Mouse (Mus musculus) lung, embryonic 16.5 days (tissue): ENCODE measurements around the gene Zfp428. TPM values are rescaled to one million over a fixed set of nuclear protein-coding genes. Genes with fewer than 3 reads are reported as not detected.

Experiments used
- ATAC-seq: fragments of 200-750 bp; cut with Nextera tagmentation; 2 replicates; pipeline ENCODE4 v1.8.0; 2017; ENCODE audit warnings: low read depth, mild to moderate bottlenecking, moderate library complexity
- H3K27ac ChIP-seq: fragments of 300-500 bp; sonication (generic); 2 replicates; pipeline ENCODE4 v1.5.1; 2014; ENCODE audit warnings: mild to moderate bottlenecking, control low read depth, low read length
- H3K27me3 ChIP-seq: fragments of 300-500 bp; sonication (generic); 2 replicates; pipeline ENCODE4 v1.6.1; 2014; ENCODE audit warnings: low read depth, low read length, mixed read lengths; ENCODE audit not compliant: control insufficient read depth, insufficient read depth
- H3K36me3 ChIP-seq: fragments of 300-500 bp; sonication (generic); 2 replicates; pipeline ENCODE4 v1.6.1; 2014; ENCODE audit warnings: low read length; ENCODE audit not compliant: control insufficient read depth, insufficient read depth
- H3K4me1 ChIP-seq: fragments of 300-500 bp; sonication (generic); replicated peaks from 2 replicates; pipeline ENCODE4 v1.6.1; 2014; ENCODE audit warnings: low read length, mixed read lengths; ENCODE audit not compliant: control insufficient read depth, insufficient read depth
- H3K4me2 ChIP-seq: fragments of 300-500 bp; sonication (generic); 2 replicates; pipeline ENCODE4 v1.6.1; 2014; ENCODE audit warnings: low read depth, low read length, control low read depth
- H3K4me3 ChIP-seq: fragments of 300-500 bp; sonication (generic); 2 replicates; pipeline ENCODE4 v1.5.1; 2014; ENCODE audit warnings: mild to moderate bottlenecking, low read length, control low read depth
- H3K9ac ChIP-seq: fragments of 300-500 bp; sonication (generic); 2 replicates; pipeline ENCODE4 v1.6.1; 2014; ENCODE audit warnings: low read length, control low read depth
- H3K9me3 ChIP-seq: fragments of 300-500 bp; sonication (generic); 2 replicates; pipeline ENCODE4 v1.6.1; 2016; ENCODE audit warnings: low read length; ENCODE audit not compliant: control insufficient read depth
- WGBS: fragments of 180-500 bp; shearing (Covaris S2); extraction: QIAGEN DNeasy Blood & Tissue Kit; methylation state at CpG from one replicate; pipeline ENCODE4 v1.1.7; 2014; 5-methylcytosine and 5-hydroxymethylcytosine counted together
- polyA plus RNA-seq: library from polyadenylated mRNA; unstranded; fragments of >200 nt; fragmentation: Nextera tagmentation; extraction: Ambion mirVana; gene quantifications from 2 replicates; pipeline ENCODE4 v1.2.1, GENCODE M21; 2015

Gene Zfp428
- polyA plus RNA-seq, 1 experiment from 2014 or later = 31.8 TPM

GRCm38 (mm10) chr7:24487403-24487802 lies 19.4 kb upstream of the Zfp428 start:
- ATAC-seq = no peak
- WGBS = 24% methylated on average over 3 of the region's 3 CpGs

GRCm38 (mm10) chr7:24488303-24488702 lies 18.5 kb upstream of the Zfp428 start:
- H3K4me3 ChIP-seq = no peak overlapping the region
- WGBS = 79% methylated on average over 8 of the region's 8 CpGs
- no peak for ATAC-seq
- H3K9me3 ChIP-seq = no peaks in the 10 kb centered on the region
- no peaks in the 10 kb centered on the region for H3K4me1 ChIP-seq
- H3K27me3 ChIP-seq = peaks cover 3% of the 10 kb centered on the region; the same call in 1 of the 2 replicates
- no peak overlapping the region for H3K27ac ChIP-seq
- H3K36me3 ChIP-seq = no peaks in the 10 kb centered on the region
- H3K9ac ChIP-seq = no peak overlapping the region
- H3K4me2 ChIP-seq = no peak overlapping the region

More at GRCm38 (mm10) chr7:24487403-24487802, 19.4 kb upstream of the Zfp428 start:
- peaks cover 7% of the 10 kb centered on the region for H3K27me3 ChIP-seq
- no peak overlapping the region for H3K9ac ChIP-seq
- H3K4me1 ChIP-seq = no peaks in the 10 kb centered on the region
- H3K4me3 ChIP-seq = no peak overlapping the region
- no peak overlapping the region for H3K4me2 ChIP-seq
- H3K27ac ChIP-seq = no peak overlapping the region
- no peaks in the 10 kb centered on the region for H3K36me3 ChIP-seq
- H3K9me3 ChIP-seq = no peaks in the 10 kb centered on the region

DNA sequence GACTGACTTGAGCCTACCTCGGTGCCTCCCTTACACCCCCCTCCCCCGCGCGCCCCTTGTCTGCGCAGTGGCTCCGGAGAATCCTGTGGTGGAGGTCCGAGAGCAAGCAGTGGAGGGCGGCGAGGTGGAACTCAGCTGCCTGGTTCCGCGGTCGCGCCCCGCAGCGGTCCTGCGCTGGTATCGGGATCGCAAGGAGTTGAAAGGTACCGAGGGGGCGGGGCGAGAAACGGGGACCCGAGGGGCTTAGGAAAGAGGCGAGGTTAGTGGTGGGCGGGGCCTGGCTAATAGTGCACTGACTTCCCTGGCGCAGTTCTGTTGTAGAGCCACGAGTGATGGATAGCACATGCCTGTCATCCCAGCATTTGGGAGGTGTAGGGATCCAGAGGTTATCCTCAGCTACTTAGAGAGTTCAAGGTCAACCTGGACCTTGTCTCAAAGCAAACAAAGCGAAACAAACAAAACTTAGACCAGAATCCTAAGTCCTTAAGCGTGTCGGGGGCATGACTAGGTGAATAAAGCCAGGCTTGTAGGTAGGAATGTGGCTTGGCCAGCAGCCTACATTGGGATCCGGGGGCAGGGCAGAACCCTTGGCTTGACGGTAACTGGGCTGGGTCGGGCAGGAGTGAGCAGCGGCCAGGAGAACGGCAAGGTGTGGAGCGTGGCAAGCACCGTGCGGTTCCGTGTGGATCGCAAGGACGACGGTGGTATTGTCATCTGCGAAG lies 6.8 kb upstream of the Zfp428 start:
- 10% methylated on average over 43 of the region's 43 CpGs for WGBS
- peaks cover 3% of the 10 kb centered on the region; the same call in 1 of the 2 replicates for H3K9me3 ChIP-seq
- peak overlapping the region; percentile 39; the same call in 1 of the 2 replicates for H3K9ac ChIP-seq
- peaks cover 7% of the 10 kb centered on the region; the same call in 1 of the 2 replicates for H3K4me1 ChIP-seq
- H3K27me3 ChIP-seq = peaks cover 52% of the 10 kb centered on the region
- ATAC-seq = peak; percentile 53
- H3K36me3 ChIP-seq = no peaks in the 10 kb centered on the region
- H3K4me2 ChIP-seq = peak overlapping the region; percentile 63
- no peak overlapping the region for H3K27ac ChIP-seq
- H3K4me3 ChIP-seq = peak overlapping the region; percentile 44

DNA sequence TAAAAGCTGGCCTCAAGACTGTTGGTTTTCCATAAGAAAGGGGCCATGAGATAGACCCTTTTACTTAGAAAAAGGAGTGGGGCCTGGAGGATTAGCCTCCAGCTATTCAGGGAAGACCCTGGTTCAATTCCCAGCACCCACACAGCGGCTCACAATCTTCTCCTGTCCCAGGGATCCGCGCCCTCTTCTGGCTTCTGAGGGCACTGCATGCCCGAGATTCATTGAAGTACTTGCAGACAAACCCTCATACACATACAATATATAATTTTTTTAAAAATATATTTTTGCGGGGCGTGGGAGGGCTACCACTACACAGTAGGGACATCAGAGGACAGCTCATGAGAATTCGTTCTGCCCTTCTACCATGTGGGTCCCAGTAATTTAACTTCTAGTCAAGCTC lies 5.9 kb upstream of the Zfp428 start:
- Histone ChIP-seq H3K27ac (no peak overlapping the region), H3K4me1 (peaks cover 9% of the 10 kb centered on the region), H3K4me2 (no peak overlapping the region), H3K9ac (no peak overlapping the region), H3K27me3 (peaks cover 52% of the 10 kb centered on the region), H3K4me3 (no peak overlapping the region), H3K9me3 (peaks cover 3% of the 10 kb centered on the region; the same call in 1 of the 2 replicates), H3K36me3 (no peaks in the 10 kb centered on the region)
- WGBS = 29% methylated on average over 7 of the region's 7 CpGs
- ATAC-seq = no peak

DNA sequence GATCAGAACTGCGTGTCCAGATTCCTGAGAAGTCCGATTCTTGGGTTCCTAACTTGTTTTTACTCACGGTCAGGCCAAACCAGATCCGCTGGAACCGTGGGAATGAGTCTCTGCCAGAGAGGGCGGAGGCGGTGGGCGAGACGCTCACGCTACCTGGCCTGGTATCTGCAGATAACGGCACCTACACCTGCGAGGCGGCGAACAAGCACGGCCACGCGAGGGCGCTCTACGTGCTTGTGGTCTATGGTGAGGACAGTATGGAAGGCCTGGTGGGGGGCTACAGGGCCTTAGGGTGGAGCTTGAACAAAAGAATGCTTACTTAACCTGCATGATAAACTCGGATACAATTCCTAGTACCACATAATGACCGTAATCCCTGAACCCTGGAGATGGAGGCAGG lies 5.3 kb upstream of the Zfp428 start:
- Histone ChIP-seq H3K27ac (no peak overlapping the region), H3K4me2 (no peak overlapping the region), H3K36me3 (no peaks in the 10 kb centered on the region), H3K9me3 (peaks cover 3% of the 10 kb centered on the region; the same call in 1 of the 2 replicates), H3K4me1 (peaks cover 14% of the 10 kb centered on the region), H3K27me3 (peaks cover 52% of the 10 kb centered on the region), H3K4me3 (no peak overlapping the region), H3K9ac (no peak overlapping the region)
- 40% methylated on average over 21 of the region's 21 CpGs for WGBS
- no peak for ATAC-seq

DNA sequence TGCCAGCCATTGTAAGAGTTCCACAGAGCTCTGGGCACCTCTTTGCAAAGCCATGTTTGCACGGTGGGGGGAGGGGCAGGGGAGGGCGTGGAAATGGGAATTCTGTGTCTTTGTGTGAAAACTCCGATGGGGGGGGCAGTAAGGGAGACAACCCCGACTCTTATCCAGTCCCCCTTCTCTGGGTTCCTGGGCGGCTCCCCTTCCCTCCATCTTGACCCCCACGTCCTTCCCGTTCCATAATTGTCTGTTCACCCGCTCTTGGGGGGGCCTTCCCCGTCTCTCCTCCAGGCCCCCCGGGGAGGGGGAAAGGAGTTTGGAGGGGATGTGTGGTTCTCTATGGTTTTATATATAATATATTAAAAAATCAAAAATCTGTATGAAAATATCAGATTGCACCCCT lies 2.8 kb upstream of the Zfp428 start:
- peaks cover 21% of the 10 kb centered on the region for H3K4me1 ChIP-seq
- no peak overlapping the region for H3K4me3 ChIP-seq

GRCm38 (mm10) chr7:24504868-24505267 lies 1.9 kb upstream of the Zfp428 start:
- Histone ChIP-seq H3K27ac (no peak overlapping the region), H3K9ac (no peak overlapping the region), H3K4me1 (peaks cover 18% of the 10 kb centered on the region), H3K9me3 (peaks cover 3% of the 10 kb centered on the region; the same call in 1 of the 2 replicates), H3K27me3 (peaks cover 32% of the 10 kb centered on the region), H3K36me3 (no peaks in the 10 kb centered on the region), H3K4me2 (no peak overlapping the region), H3K4me3 (no peak overlapping the region)
- 22% methylated on average over 4 of the region's 4 CpGs for WGBS
- no peak for ATAC-seq

More for the DNA sequence above, 2.8 kb upstream of the Zfp428 start:
- peaks cover 41% of the 10 kb centered on the region for H3K27me3 ChIP-seq
- ATAC-seq = no peak
- no peak overlapping the region for H3K27ac ChIP-seq
- no peaks in the 10 kb centered on the region for H3K36me3 ChIP-seq
- 20% methylated on average over 8 of the region's 10 CpGs for WGBS
- peaks cover 3% of the 10 kb centered on the region; the same call in 1 of the 2 replicates for H3K9me3 ChIP-seq
- H3K4me2 ChIP-seq = 0 out of 2 replicates have a peak overlapping the region, but pooled peaks have one; percentile 22
- H3K9ac ChIP-seq = no peak overlapping the region

DNA sequence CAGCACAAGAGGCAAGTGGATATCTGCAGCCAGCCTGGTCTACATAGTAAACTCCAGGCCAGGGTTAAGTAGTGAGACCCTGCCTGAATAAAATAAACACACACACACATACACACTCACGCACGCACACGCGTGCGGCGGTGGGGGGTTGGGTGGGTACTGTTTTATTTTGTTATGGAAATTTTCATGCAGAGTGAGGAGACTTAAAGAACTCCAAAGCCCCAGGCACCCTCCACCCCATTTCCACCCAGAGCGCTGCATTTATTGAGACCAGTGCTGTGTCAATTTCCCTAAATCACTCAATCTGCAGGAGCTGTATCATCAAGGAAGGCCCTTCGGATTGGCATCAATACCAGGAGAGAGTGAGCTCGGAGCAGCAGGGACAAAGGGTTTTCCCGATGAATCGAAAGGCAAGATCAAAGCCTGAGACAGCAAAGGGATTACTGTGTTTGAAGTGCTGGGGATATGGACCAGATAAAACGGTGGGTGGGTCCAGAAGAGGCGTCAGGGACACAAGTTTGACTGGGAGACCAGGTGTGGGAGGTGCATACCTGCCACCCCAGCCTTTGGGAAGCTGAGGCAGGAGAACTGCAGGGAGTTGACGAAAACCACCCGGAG lies 1.2 kb upstream of the Zfp428 start:
- Histone ChIP-seq H3K27ac (no peak overlapping the region), H3K4me3 (no peak overlapping the region), H3K27me3 (peaks cover 25% of the 10 kb centered on the region), H3K4me1 (peaks cover 17% of the 10 kb centered on the region), H3K9ac (no peak overlapping the region), H3K36me3 (no peaks in the 10 kb centered on the region), H3K4me2 (peak overlapping the region; percentile 68), H3K9me3 (peaks cover 3% of the 10 kb centered on the region; the same call in 1 of the 2 replicates)
- 26% methylated on average over 15 of the region's 15 CpGs for WGBS
- ATAC-seq = no peak

DNA sequence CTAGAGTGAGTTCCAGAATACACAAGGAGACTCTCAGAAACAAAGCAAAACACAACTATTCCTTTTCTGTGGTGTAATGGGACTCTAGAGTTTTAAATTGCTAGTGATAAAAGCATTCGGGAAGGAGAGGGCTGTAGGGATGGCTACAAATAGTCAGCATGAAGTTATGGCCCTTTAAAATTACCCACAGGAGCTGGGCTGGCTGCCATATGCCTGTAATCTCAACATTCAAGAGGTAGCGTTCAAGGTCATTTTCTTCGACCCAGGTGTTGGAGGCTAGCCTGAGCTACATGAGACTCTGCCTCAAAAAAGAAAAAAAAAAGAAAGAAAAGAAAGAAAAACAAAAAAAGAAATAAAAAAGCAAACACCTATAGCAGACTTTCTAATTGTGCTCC lies 744 bp upstream of the Zfp428 start:
- WGBS = 16% methylated on average over 3 of the region's 3 CpGs
- H3K4me3 ChIP-seq = peak overlapping the region; percentile 83
- H3K9ac ChIP-seq = peak overlapping the region; percentile 98
- 0 out of 2 replicates have a peak, but pooled peaks cover under 1% of the 10 kb centered on the region for H3K9me3 ChIP-seq
- H3K4me2 ChIP-seq = peak overlapping the region; percentile 68
- peak overlapping the region; percentile 99 for H3K27ac ChIP-seq
- H3K27me3 ChIP-seq = peaks cover 21% of the 10 kb centered on the region
- H3K4me1 ChIP-seq = peaks cover 17% of the 10 kb centered on the region
- ATAC-seq = no peak
- no peaks in the 10 kb centered on the region for H3K36me3 ChIP-seq
